Mouse (Mus musculus): Measurements from ENCODE around the gene Ppp1r17. TPM values are rescaled to one million over a fixed set of nuclear protein-coding genes. Genes with fewer than 3 reads are reported as not detected.

The Ppp1r17 gene
- total and polyA plus RNA-seq, 3 experiments = not detected

DNA sequence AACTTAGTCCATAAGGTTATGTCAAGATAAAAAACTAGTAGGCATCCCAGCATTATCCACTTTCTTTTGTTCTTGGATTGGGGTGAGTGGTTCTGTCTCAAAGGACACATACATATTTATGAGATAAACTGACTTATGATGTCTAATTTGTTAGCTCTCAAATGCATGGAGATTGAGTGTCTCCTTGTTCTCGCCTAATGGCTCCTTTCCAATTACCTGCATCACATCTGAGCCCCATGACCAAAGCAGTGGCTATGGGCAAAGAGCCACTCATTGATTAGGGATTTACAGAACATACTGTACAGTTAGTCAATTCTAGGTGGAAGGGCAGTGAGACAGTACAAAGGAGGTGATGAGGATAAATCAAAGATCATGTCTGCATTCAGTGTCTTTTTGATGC lies 27.4 kb downstream of the Ppp1r17 start:
- Histone ChIP-seq H3K27me3 (replicated peaks) (no peaks in the 10 kb centered on the region), H3K36me3 (replicated peaks in 1 of 2; ENCODE audit: control insufficient read depth in 1 of 2, insufficient read depth in 1 of 2, low read length in 1 of 2) (no peaks in the 10 kb centered on the region), H3K4me1 (ENCODE audit: control insufficient read depth in 1 of 2, insufficient read depth in 2 of 2) (peaks cover 0 to 5% of the 10 kb centered on the region in 2 experiments; a peak in 1 of 4 replicates), H3K4me3 (replicated peaks in 1 of 3; ENCODE audit: low read depth in 2 of 3, low read length in 2 of 3, poor library complexity in 1 of 3) (no peak overlapping the region), H3K79me2 (replicated peaks; ENCODE audit: control insufficient read depth, extremely low read depth, insufficient read depth, poor library complexity, severe bottlenecking) (no peaks in the 10 kb centered on the region), H3K9me3 (replicated peaks; ENCODE audit: low read length) (no peaks in the 10 kb centered on the region), H3K27ac (ENCODE audit: insufficient read depth, low read depth) (no peak overlapping the region), H3K9ac (ENCODE audit: insufficient read depth, low read depth) (no peak overlapping the region), H3K4me2 (ENCODE audit: insufficient read depth, low read depth, poor library complexity, severe bottlenecking) (no peak overlapping the region)
- dilution Hi-C loops (cut with MboI; ENCODE audit: extremely low pct_ligation_motif_present, extremely low pct_unique_long_range_greater_than_20kb, low sequenced_read_pairs) = no loop called here
- in situ Hi-C loops (cut with MboI; ENCODE audit: low pct_ligation_motif_present, low pct_unique_long_range_greater_than_20kb, low sequenced_read_pairs) = no loop called here
- TF ChIP-seq ZC3H11A (IDR thresholded peaks at IDR 0.05; ENCODE audit: low read depth, low read length) (no peak), EP300 (IDR thresholded peaks at IDR 0.05; ENCODE audit: low read length) (no peak), CHD1 (IDR thresholded peaks at IDR 0.05; ENCODE audit: low read depth, low read length) (no peak), USF1 (IDR thresholded peaks at IDR 0.05; ENCODE audit: low read depth, low read length) (no peak), MXI1 (IDR thresholded peaks at IDR 0.05; ENCODE audit: low read depth, low read length) (no peak), JUN (IDR thresholded peaks at IDR 0.05; ENCODE audit: insufficient read depth, low read depth, low read length) (no peak)
- DNase-seq (ENCODE audit: extremely low read depth) = no peak

DNA sequence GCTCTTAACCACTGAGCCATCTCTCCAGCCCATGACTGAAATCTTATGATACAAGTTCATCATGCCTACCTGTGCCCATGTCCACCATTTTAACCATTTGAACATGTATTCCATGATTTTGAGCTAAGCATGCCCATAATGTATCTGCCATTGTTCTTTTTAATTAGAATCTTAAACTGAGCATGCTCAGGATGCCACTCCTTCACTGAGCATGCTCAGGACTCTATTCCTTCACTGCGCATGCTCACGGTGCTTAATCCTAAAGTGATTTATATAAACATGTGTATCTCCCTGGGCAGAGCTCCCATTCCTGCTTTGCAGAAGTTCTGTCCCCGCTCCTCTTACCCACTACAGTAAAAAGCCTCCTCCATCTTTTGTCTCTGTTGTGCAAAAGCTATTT lies 31.3 kb downstream of the Ppp1r17 start:
- no peaks in the 10 kb centered on the region for H3K9me3 ChIP-seq (replicated peaks; ENCODE audit: low read length)
- no peaks in the 10 kb centered on the region for H3K79me2 ChIP-seq (replicated peaks; ENCODE audit: control insufficient read depth, extremely low read depth, insufficient read depth, poor library complexity, severe bottlenecking)
- H3K27ac ChIP-seq (ENCODE audit: insufficient read depth, low read depth) = no peak overlapping the region
- H3K4me3 ChIP-seq (replicated peaks in 1 of 3; ENCODE audit: low read depth in 2 of 3, low read length in 2 of 3, poor library complexity in 1 of 3) = no peak overlapping the region
- no peak overlapping the region for H3K4me2 ChIP-seq (ENCODE audit: insufficient read depth, low read depth, poor library complexity, severe bottlenecking)
- in situ Hi-C loops (cut with MboI; ENCODE audit: low pct_ligation_motif_present, low pct_unique_long_range_greater_than_20kb, low sequenced_read_pairs) = no loop called here
- dilution Hi-C loops (cut with MboI; ENCODE audit: extremely low pct_ligation_motif_present, extremely low pct_unique_long_range_greater_than_20kb, low sequenced_read_pairs) = no loop called here
- H3K27me3 ChIP-seq (replicated peaks) = no peaks in the 10 kb centered on the region
- no peaks in the 10 kb centered on the region for H3K36me3 ChIP-seq (replicated peaks in 1 of 2; ENCODE audit: control insufficient read depth in 1 of 2, insufficient read depth in 1 of 2, low read length in 1 of 2)
- peaks cover 2 to 9% of the 10 kb centered on the region in 2 experiments; a peak in 3 of 4 replicates for H3K4me1 ChIP-seq (ENCODE audit: control insufficient read depth in 1 of 2, insufficient read depth in 2 of 2)
- no peak for DNase-seq (ENCODE audit: extremely low read depth)
- no peak for TF ChIP-seq MXI1 (IDR thresholded peaks at IDR 0.05; ENCODE audit: low read depth, low read length)
- TF ChIP-seq NRF1 (IDR thresholded peaks at IDR 0.05; ENCODE audit: low read depth, low read length) = peak; percentile 82
- no peak overlapping the region for H3K9ac ChIP-seq (ENCODE audit: insufficient read depth, low read depth)

DNA sequence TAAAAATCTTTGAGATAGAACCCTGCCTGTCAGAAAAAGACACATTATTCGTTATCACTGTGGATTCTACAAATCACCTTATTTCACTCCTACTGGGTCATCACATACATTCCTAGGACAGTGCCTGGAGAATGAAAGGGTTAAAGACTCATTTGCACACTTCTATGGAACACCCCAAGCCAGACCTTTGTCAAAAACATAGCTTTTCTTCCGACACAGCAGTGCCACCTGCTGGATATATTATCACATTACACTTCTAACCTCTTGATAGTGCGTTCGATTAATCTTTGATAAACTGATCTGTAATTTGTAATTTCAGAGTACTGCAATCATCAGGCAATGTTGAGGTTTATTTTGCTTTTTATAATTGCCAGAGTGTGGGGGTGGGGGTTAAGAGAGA lies 31.8 kb downstream of the Ppp1r17 start:
- in situ Hi-C loops (cut with MboI; ENCODE audit: low pct_ligation_motif_present, low pct_unique_long_range_greater_than_20kb, low sequenced_read_pairs) = no loop called here
- no peak overlapping the region for H3K9ac ChIP-seq (ENCODE audit: insufficient read depth, low read depth)
- H3K79me2 ChIP-seq (replicated peaks; ENCODE audit: control insufficient read depth, extremely low read depth, insufficient read depth, poor library complexity, severe bottlenecking) = no peaks in the 10 kb centered on the region
- peak; percentile 42 for DNase-seq (ENCODE audit: extremely low read depth)
- peak; percentile 76 for TF ChIP-seq RAD21 (IDR thresholded peaks at IDR 0.05; ENCODE audit: low read depth, low read length)
- TF ChIP-seq ZMIZ1 (IDR thresholded peaks at IDR 0.05; ENCODE audit: low read depth, low read length) = no peak
- no peak for TF ChIP-seq ETS1 (conservative IDR thresholded peaks at IDR 0.05; ENCODE audit: low read depth, low read length)
- peak; percentile 54 to 78 for TF ChIP-seq CTCF (conservative IDR thresholded peaks at IDR 0.05 in 1 of 2, IDR thresholded peaks at IDR 0.05 in 1 of 2; ENCODE audit: low read depth in 2 of 2, low read length in 2 of 2)
- peak; percentile 56 for TF ChIP-seq SMC3 (IDR thresholded peaks at IDR 0.05; ENCODE audit: low read depth, low read length)
- dilution Hi-C loops (cut with MboI; ENCODE audit: extremely low pct_ligation_motif_present, extremely low pct_unique_long_range_greater_than_20kb, low sequenced_read_pairs) = no loop called here
- no peaks in the 10 kb centered on the region for H3K9me3 ChIP-seq (replicated peaks; ENCODE audit: low read length)
- peak overlapping the region; percentile 2; the same call in 1 of the 2 replicates for H3K4me2 ChIP-seq (ENCODE audit: insufficient read depth, low read depth, poor library complexity, severe bottlenecking)
- H3K27me3 ChIP-seq (replicated peaks) = no peaks in the 10 kb centered on the region
- H3K36me3 ChIP-seq (replicated peaks in 1 of 2; ENCODE audit: control insufficient read depth in 1 of 2, insufficient read depth in 1 of 2, low read length in 1 of 2) = no peaks in the 10 kb centered on the region
- no peak overlapping the region for H3K4me3 ChIP-seq (replicated peaks in 1 of 3; ENCODE audit: low read depth in 2 of 3, low read length in 2 of 3, poor library complexity in 1 of 3)
- H3K27ac ChIP-seq (ENCODE audit: insufficient read depth, low read depth) = no peak overlapping the region
- H3K4me1 ChIP-seq (ENCODE audit: control insufficient read depth in 1 of 2, insufficient read depth in 2 of 2) = peaks cover 2 to 9% of the 10 kb centered on the region in 2 experiments; a peak in 3 of 4 replicates
